Mouse (Mus musculus): ENCODE measurements at regions not wholly inside any gene's neighbourhood (a gene's known extent, or its start where the extent isn't known, plus 50 kb on each side); places are given as distances from the start of the nearest gene placed in this dataset.

DNA sequence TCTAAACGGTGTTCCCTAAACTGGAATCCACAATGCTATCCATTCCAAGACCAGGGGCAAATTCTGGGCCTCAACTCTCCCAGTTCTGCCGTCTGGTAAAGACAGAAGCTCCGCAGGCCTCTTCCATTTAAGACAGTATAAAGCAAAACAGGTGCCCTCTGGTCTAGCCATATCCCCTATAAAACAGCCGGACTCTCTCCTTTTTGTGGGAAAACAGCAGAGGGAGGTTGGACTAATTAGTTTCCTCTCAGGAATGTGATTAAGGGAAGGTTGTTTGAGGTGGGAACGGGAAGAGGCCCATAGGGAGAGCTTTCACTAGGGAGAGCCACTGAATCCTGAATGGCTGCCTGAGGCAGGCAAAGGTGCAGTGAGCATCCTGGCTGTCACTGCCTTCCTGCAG lies 226.9 kb downstream of the Slc4a3 start:
- H3K27me3 ChIP-seq (replicated peaks; ENCODE audit: control insufficient read depth, insufficient read depth, low read length), result no peaks in the 10 kb centered on the region
- no peak overlapping the region for H3K9ac ChIP-seq (ENCODE audit: low read depth, low read length)
- no peaks in the 10 kb centered on the region for H3K36me3 ChIP-seq (ENCODE audit: control insufficient read depth, insufficient read depth)
- H3K9me3 ChIP-seq (ENCODE audit: control insufficient read depth), result no peaks in the 10 kb centered on the region
- TF ChIP-seq CTCF (IDR thresholded peaks at IDR 0.05; ENCODE audit: low read depth), result no peak
- no peak for ATAC-seq
- no peaks in the 10 kb centered on the region for H3K4me1 ChIP-seq (replicated peaks; ENCODE audit: control insufficient read depth, insufficient read depth, low read length)
- H3K4me3 ChIP-seq (ENCODE audit: low read depth, low read length), result no peak overlapping the region
- 72% methylated on average over 5 of the region's 5 CpGs for WGBS
- no peak overlapping the region for H3K4me2 ChIP-seq (replicated peaks; ENCODE audit: low read depth)
- no peak overlapping the region for H3K27ac ChIP-seq (ENCODE audit: low read depth, low read length)

DNA sequence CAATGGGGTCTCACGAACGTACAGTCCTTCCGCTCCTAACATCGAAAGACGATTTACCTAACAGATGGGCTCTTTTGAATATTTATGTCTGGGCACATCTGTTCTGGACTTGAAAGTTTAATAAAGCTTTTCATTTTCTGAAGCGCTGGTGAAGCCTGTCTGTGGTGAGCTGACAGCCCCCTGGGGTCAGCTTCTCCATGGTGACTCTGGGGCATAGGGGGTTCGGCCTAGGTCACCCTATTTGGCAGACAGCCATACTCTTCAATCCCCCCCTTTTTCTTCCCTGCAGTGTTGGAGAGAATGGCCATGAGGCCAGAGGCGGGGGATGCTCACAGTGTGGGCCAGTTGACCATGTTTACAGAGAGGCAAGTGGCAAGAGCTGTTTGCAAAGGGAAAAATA lies 232.8 kb downstream of the Slc4a3 start:
- H3K36me3 ChIP-seq (ENCODE audit: control insufficient read depth, insufficient read depth), result no peaks in the 10 kb centered on the region
- no peaks in the 10 kb centered on the region for H3K4me1 ChIP-seq (replicated peaks; ENCODE audit: control insufficient read depth, insufficient read depth, low read length)
- H3K9ac ChIP-seq (ENCODE audit: low read depth, low read length), result no peak overlapping the region
- no peak overlapping the region for H3K4me2 ChIP-seq (replicated peaks; ENCODE audit: low read depth)
- no peaks in the 10 kb centered on the region for H3K9me3 ChIP-seq (ENCODE audit: control insufficient read depth)
- no peak for ATAC-seq
- no peak overlapping the region for H3K27ac ChIP-seq (ENCODE audit: low read depth, low read length)
- no peak for TF ChIP-seq CTCF (IDR thresholded peaks at IDR 0.05; ENCODE audit: low read depth)
- H3K4me3 ChIP-seq (ENCODE audit: low read depth, low read length), result no peak overlapping the region
- no peaks in the 10 kb centered on the region for H3K27me3 ChIP-seq (replicated peaks; ENCODE audit: control insufficient read depth, insufficient read depth, low read length)
- 86% methylated on average over 8 of the region's 8 CpGs for WGBS

DNA sequence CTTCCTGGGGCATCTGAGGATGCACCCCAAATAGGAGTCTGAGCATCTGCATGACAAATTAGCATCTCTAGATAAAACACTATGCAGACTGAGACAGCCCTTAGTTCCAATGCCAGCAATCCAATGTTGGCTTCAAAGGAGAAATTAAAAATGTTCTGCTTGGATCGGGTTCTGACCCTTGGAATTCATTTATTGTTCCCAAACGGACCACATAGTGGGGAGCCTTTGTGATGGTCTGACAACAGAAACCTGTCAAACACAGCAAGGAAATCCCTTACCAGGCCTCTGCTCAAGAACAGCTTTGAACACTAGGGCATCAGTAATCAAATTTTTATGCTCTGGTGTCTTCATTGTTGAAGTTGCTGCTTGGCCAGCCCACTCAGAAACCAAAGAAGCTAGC lies 237.1 kb downstream of the Slc4a3 start:
- no peaks in the 10 kb centered on the region for H3K9me3 ChIP-seq (ENCODE audit: control insufficient read depth)
- H3K4me1 ChIP-seq (replicated peaks; ENCODE audit: control insufficient read depth, insufficient read depth, low read length), result no peaks in the 10 kb centered on the region
- no peak overlapping the region for H3K27ac ChIP-seq (ENCODE audit: low read depth, low read length)
- H3K4me2 ChIP-seq (replicated peaks; ENCODE audit: low read depth), result no peak overlapping the region
- TF ChIP-seq CTCF (IDR thresholded peaks at IDR 0.05; ENCODE audit: low read depth), result no peak
- H3K9ac ChIP-seq (ENCODE audit: low read depth, low read length), result no peak overlapping the region
- WGBS, result 81% methylated on average over 2 of the region's 2 CpGs
- no peak overlapping the region for H3K4me3 ChIP-seq (ENCODE audit: low read depth, low read length)
- H3K36me3 ChIP-seq (ENCODE audit: control insufficient read depth, insufficient read depth), result no peaks in the 10 kb centered on the region
- H3K27me3 ChIP-seq (replicated peaks; ENCODE audit: control insufficient read depth, insufficient read depth, low read length), result no peaks in the 10 kb centered on the region
- no peak for ATAC-seq

DNA sequence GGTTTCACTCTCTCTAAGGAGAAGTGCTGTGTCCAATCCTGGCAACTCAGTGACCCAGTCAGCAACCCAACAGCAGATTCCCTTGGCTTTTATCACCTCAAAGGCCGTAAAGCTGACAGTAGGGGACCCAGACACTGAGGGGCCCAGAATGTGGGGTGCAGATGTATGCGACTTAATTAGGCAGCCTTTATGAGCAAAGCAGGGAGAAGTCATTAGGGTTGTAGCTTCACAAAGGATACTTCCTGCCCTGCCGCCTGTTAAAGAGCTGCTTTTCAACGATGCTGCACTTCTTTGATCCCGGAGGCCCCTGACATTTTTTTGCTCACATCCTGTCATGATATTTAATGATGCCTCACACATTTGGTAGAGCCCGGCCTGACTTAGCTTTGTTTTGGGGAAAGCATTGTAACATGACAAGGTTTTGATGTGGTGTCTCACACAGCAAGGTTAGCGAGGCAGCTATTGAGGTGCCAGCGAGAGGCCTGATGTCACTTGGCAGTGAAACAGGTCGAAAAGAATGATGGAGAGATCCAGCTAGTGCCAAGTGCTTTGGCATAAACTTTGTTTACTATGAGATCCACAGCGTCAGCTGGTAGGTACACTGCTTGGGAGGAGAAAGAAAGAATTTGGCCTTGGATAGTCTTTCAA lies 240.2 kb downstream of the Slc4a3 start:
- no peak for ATAC-seq
- no peak overlapping the region for H3K4me2 ChIP-seq (replicated peaks; ENCODE audit: low read depth)

DNA sequence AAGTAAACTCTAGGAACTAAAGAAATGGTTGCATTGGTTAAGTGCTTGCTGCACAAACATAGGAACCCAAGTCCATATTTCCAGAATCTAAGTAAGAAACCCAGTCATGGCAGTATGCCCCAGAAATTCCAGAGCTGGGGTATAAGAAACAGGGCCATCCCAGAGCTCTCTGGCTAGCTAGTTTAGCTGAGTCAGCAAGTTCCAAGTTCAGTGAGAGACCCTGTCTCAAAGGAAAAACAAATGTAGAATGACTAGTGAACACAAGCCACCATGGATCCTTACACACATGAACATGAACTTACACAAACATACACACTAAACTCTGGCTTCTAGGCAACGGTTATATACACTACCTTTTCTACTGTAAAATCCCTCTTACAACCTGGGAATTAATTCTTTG lies 245.4 kb downstream of the Slc4a3 start:
- Histone ChIP-seq H3K27me3 (replicated peaks; ENCODE audit: control insufficient read depth, insufficient read depth, low read length) (no peaks in the 10 kb centered on the region), H3K4me3 (ENCODE audit: low read depth, low read length) (no peak overlapping the region), H3K36me3 (ENCODE audit: control insufficient read depth, insufficient read depth) (no peaks in the 10 kb centered on the region), H3K9ac (ENCODE audit: low read depth, low read length) (no peak overlapping the region), H3K4me2 (replicated peaks; ENCODE audit: low read depth) (no peak overlapping the region), H3K9me3 (ENCODE audit: control insufficient read depth) (no peaks in the 10 kb centered on the region), H3K4me1 (replicated peaks; ENCODE audit: control insufficient read depth, insufficient read depth, low read length) (no peaks in the 10 kb centered on the region), H3K27ac (ENCODE audit: low read depth, low read length) (no peak overlapping the region)
- WGBS, result 70% methylated on average over 1 of the region's 1 CpGs
- no peak for TF ChIP-seq CTCF (IDR thresholded peaks at IDR 0.05; ENCODE audit: low read depth)
- ATAC-seq, result no peak

More for the DNA sequence above, 240.2 kb downstream of the Slc4a3 start:
- H3K4me3 ChIP-seq (ENCODE audit: low read depth, low read length), result no peak overlapping the region
- no peak overlapping the region for H3K9ac ChIP-seq (ENCODE audit: low read depth, low read length)
- no peaks in the 10 kb centered on the region for H3K27me3 ChIP-seq (replicated peaks; ENCODE audit: control insufficient read depth, insufficient read depth, low read length)
- no peaks in the 10 kb centered on the region for H3K4me1 ChIP-seq (replicated peaks; ENCODE audit: control insufficient read depth, insufficient read depth, low read length)
- TF ChIP-seq CTCF (IDR thresholded peaks at IDR 0.05; ENCODE audit: low read depth), result no peak
- no peaks in the 10 kb centered on the region for H3K36me3 ChIP-seq (ENCODE audit: control insufficient read depth, insufficient read depth)
- H3K27ac ChIP-seq (ENCODE audit: low read depth, low read length), result no peak overlapping the region
- 65% methylated on average over 10 of the region's 10 CpGs for WGBS
- H3K9me3 ChIP-seq (ENCODE audit: control insufficient read depth), result no peaks in the 10 kb centered on the region

DNA sequence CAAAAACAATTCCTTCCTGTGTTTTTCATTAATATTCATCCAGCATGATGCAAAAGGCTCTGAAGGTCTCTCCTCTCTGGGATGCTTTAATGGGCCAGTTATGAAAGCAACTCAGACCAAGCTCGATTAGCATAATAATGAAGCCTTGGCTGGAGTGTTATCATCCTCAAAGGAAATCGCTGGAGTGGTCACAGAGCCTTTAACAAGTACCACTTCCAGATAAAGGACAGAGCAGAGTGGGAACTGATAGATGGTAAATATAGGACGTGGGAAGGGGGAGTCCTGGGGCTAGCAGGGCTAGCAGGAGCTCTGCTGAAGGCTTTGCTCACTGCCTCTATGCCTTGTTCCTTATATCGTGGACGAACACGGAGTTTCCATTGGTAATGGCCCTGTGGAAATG lies 251.7 kb downstream of the Slc4a3 start:
- H3K4me3 ChIP-seq (ENCODE audit: low read depth, low read length), result no peak overlapping the region
- H3K9me3 ChIP-seq (ENCODE audit: control insufficient read depth), result no peaks in the 10 kb centered on the region
- no peak for ATAC-seq
- no peak for TF ChIP-seq CTCF (IDR thresholded peaks at IDR 0.05; ENCODE audit: low read depth)
- no peaks in the 10 kb centered on the region for H3K36me3 ChIP-seq (ENCODE audit: control insufficient read depth, insufficient read depth)
- WGBS, result 65% methylated on average over 6 of the region's 6 CpGs
- H3K27ac ChIP-seq (ENCODE audit: low read depth, low read length), result no peak overlapping the region
- no peaks in the 10 kb centered on the region for H3K4me1 ChIP-seq (replicated peaks; ENCODE audit: control insufficient read depth, insufficient read depth, low read length)
- no peak overlapping the region for H3K9ac ChIP-seq (ENCODE audit: low read depth, low read length)
- H3K27me3 ChIP-seq (replicated peaks; ENCODE audit: control insufficient read depth, insufficient read depth, low read length), result no peaks in the 10 kb centered on the region
- H3K4me2 ChIP-seq (replicated peaks; ENCODE audit: low read depth), result no peak overlapping the region
